Mouse (Mus musculus): Measurements from ENCODE around the gene Igsf21. TPM values are rescaled to one million over a fixed set of nuclear protein-coding genes. Genes with fewer than 3 reads are reported as not detected.

Igsf21 gene
- polyA plus RNA-seq, 1 experiment from 2014 or later: not detected

GRCm38 (mm10) chr4:140173084-140173483, 73.5 kb downstream of the Igsf21 start:
- 69% methylated on average over 12 of the region's 12 CpGs for WGBS (ENCODE audit: insufficient replicate concordance)
- no peaks in the 10 kb centered on the region for H3K4me1 ChIP-seq (ENCODE audit: insufficient read depth)
- no peaks in the 10 kb centered on the region for H3K36me3 ChIP-seq (replicated peaks; ENCODE audit: insufficient read depth, low read length)
- DNase-seq (no peak), ATAC-seq (no peak)
- H3K9ac ChIP-seq (replicated peaks): no peak overlapping the region
- no peaks in the 10 kb centered on the region for H3K27me3 ChIP-seq (ENCODE audit: insufficient read depth, low read length)
- no peak overlapping the region for H3K4me3 ChIP-seq (ENCODE audit: low read depth, low read length)
- H3K9me3 ChIP-seq (ENCODE audit: low read length): no peaks in the 10 kb centered on the region
- TF ChIP-seq EP300 (IDR thresholded peaks at IDR 0.05; ENCODE audit: low read depth) (no peak), CTCF (IDR thresholded peaks at IDR 0.05; ENCODE audit: low read depth) (no peak)
- H3K4me2 ChIP-seq (ENCODE audit: low read depth, low read length): no peak overlapping the region
- H3K27ac ChIP-seq (ENCODE audit: low read depth): no peak overlapping the region

GRCm38 (mm10) chr4:140171917-140172316, 74.7 kb downstream of the Igsf21 start:
- 41% methylated on average over 1 of the region's 1 CpGs for WGBS (ENCODE audit: insufficient replicate concordance)
- H3K9ac ChIP-seq (replicated peaks): no peak overlapping the region
- ATAC-seq (no peak), DNase-seq (no peak)
- H3K27ac ChIP-seq (ENCODE audit: low read depth): no peak overlapping the region
- no peak overlapping the region for H3K4me2 ChIP-seq (ENCODE audit: low read depth, low read length)
- H3K36me3 ChIP-seq (replicated peaks; ENCODE audit: insufficient read depth, low read length): no peaks in the 10 kb centered on the region
- H3K9me3 ChIP-seq (ENCODE audit: low read length): no peaks in the 10 kb centered on the region
- TF ChIP-seq EP300 (IDR thresholded peaks at IDR 0.05; ENCODE audit: low read depth) (no peak), CTCF (IDR thresholded peaks at IDR 0.05; ENCODE audit: low read depth) (no peak)
- no peaks in the 10 kb centered on the region for H3K27me3 ChIP-seq (ENCODE audit: insufficient read depth, low read length)
- H3K4me1 ChIP-seq (ENCODE audit: insufficient read depth): no peaks in the 10 kb centered on the region
- no peak overlapping the region for H3K4me3 ChIP-seq (ENCODE audit: low read depth, low read length)

GRCm38 (mm10) chr4:140171189-140171588, 75.4 kb downstream of the Igsf21 start:
- H3K4me2 ChIP-seq (ENCODE audit: low read depth, low read length): no peak overlapping the region
- DNase-seq (no peak), ATAC-seq (no peak)
- no peaks in the 10 kb centered on the region for H3K9me3 ChIP-seq (ENCODE audit: low read length)
- no peak for TF ChIP-seq CTCF (IDR thresholded peaks at IDR 0.05; ENCODE audit: low read depth)
- no peak for TF ChIP-seq EP300 (IDR thresholded peaks at IDR 0.05; ENCODE audit: low read depth)
- no peak overlapping the region for H3K27ac ChIP-seq (ENCODE audit: low read depth)
- H3K4me3 ChIP-seq (ENCODE audit: low read depth, low read length): no peak overlapping the region
- no peaks in the 10 kb centered on the region for H3K27me3 ChIP-seq (ENCODE audit: insufficient read depth, low read length)
- no peak overlapping the region for H3K9ac ChIP-seq (replicated peaks)
- no peaks in the 10 kb centered on the region for H3K4me1 ChIP-seq (ENCODE audit: insufficient read depth)
- H3K36me3 ChIP-seq (replicated peaks; ENCODE audit: insufficient read depth, low read length): no peaks in the 10 kb centered on the region

GRCm38 (mm10) chr4:140165851-140166250, 80.7 kb downstream of the Igsf21 start:
- Histone ChIP-seq H3K27ac (ENCODE audit: low read depth) (no peak overlapping the region), H3K27me3 (ENCODE audit: insufficient read depth, low read length) (no peaks in the 10 kb centered on the region), H3K9ac (replicated peaks) (no peak overlapping the region), H3K9me3 (ENCODE audit: low read length) (no peaks in the 10 kb centered on the region; the same call in 1 of the 2 replicates), H3K4me2 (ENCODE audit: low read depth, low read length) (no peak overlapping the region), H3K4me1 (ENCODE audit: insufficient read depth) (no peaks in the 10 kb centered on the region), H3K4me3 (ENCODE audit: low read depth, low read length) (no peak overlapping the region), H3K36me3 (replicated peaks; ENCODE audit: insufficient read depth, low read length) (no peaks in the 10 kb centered on the region)
- DNase-seq (no peak), ATAC-seq (no peak)
- 65% methylated on average over 7 of the region's 7 CpGs for WGBS (ENCODE audit: insufficient replicate concordance)
- TF ChIP-seq EP300 (IDR thresholded peaks at IDR 0.05; ENCODE audit: low read depth) (no peak), CTCF (IDR thresholded peaks at IDR 0.05; ENCODE audit: low read depth) (no peak)

GRCm38 (mm10) chr4:140164662-140165061, 81.9 kb downstream of the Igsf21 start:
- H3K27ac ChIP-seq (ENCODE audit: low read depth): no peak overlapping the region
- H3K9ac ChIP-seq (replicated peaks): no peak overlapping the region
- no peak for TF ChIP-seq EP300 (IDR thresholded peaks at IDR 0.05; ENCODE audit: low read depth)
- TF ChIP-seq CTCF (IDR thresholded peaks at IDR 0.05; ENCODE audit: low read depth): no peak
- H3K4me2 ChIP-seq (ENCODE audit: low read depth, low read length): no peak overlapping the region
- WGBS (ENCODE audit: insufficient replicate concordance): 81% methylated on average over 9 of the region's 9 CpGs
- H3K27me3 ChIP-seq (ENCODE audit: insufficient read depth, low read length): no peaks in the 10 kb centered on the region
- H3K9me3 ChIP-seq (ENCODE audit: low read length): no peaks in the 10 kb centered on the region; the same call in 1 of the 2 replicates
- H3K4me1 ChIP-seq (ENCODE audit: insufficient read depth): no peaks in the 10 kb centered on the region
- H3K4me3 ChIP-seq (ENCODE audit: low read depth, low read length): no peak overlapping the region
- no peak for ATAC-seq
- no peaks in the 10 kb centered on the region for H3K36me3 ChIP-seq (replicated peaks; ENCODE audit: insufficient read depth, low read length)
- DNase-seq: no peak

GRCm38 (mm10) chr4:140159617-140160016, 87.0 kb downstream of the Igsf21 start:
- Histone ChIP-seq H3K27ac (ENCODE audit: low read depth) (no peak overlapping the region), H3K4me1 (ENCODE audit: insufficient read depth) (no peaks in the 10 kb centered on the region), H3K4me2 (ENCODE audit: low read depth, low read length) (no peak overlapping the region), H3K9me3 (ENCODE audit: low read length) (no peaks in the 10 kb centered on the region; the same call in 1 of the 2 replicates), H3K9ac (replicated peaks) (no peak overlapping the region), H3K27me3 (ENCODE audit: insufficient read depth, low read length) (no peaks in the 10 kb centered on the region), H3K4me3 (ENCODE audit: low read depth, low read length) (no peak overlapping the region), H3K36me3 (replicated peaks; ENCODE audit: insufficient read depth, low read length) (no peaks in the 10 kb centered on the region)
- no peak for DNase-seq
- peak; percentile 25; the same call in 1 of the 2 replicates for TF ChIP-seq CTCF (IDR thresholded peaks at IDR 0.05; ENCODE audit: low read depth)
- TF ChIP-seq EP300 (IDR thresholded peaks at IDR 0.05; ENCODE audit: low read depth): no peak
- ATAC-seq: no peak
- 6% methylated on average over 3 of the region's 3 CpGs for WGBS (ENCODE audit: insufficient replicate concordance)
